Mouse (Mus musculus) thymus, adult 2 months (tissue): ENCODE data around the gene Dnaaf5.

Experiments
- CTCF ChIP-seq: fragments of 200-500 bp; IDR thresholded peaks from 2 replicates; pipeline ENCODE4 v1.5.1; 2012; ENCODE audit warnings: mild to moderate bottlenecking, control low read depth, low read length, moderate library complexity, borderline replicate concordance; ENCODE audit not compliant: control insufficient read depth, poor library complexity, insufficient read depth; ENCODE audit errors: extremely low read depth
- POLR2A ChIP-seq: fragments of 200-500 bp; IDR thresholded peaks from 2 replicates; pipeline ENCODE4 v1.6.1; 2012; ENCODE audit warnings: mild to moderate bottlenecking, low read length, control low read depth, moderate library complexity; ENCODE audit not compliant: control insufficient read depth, poor library complexity, insufficient read depth; ENCODE audit errors: extremely low read depth

DNA sequence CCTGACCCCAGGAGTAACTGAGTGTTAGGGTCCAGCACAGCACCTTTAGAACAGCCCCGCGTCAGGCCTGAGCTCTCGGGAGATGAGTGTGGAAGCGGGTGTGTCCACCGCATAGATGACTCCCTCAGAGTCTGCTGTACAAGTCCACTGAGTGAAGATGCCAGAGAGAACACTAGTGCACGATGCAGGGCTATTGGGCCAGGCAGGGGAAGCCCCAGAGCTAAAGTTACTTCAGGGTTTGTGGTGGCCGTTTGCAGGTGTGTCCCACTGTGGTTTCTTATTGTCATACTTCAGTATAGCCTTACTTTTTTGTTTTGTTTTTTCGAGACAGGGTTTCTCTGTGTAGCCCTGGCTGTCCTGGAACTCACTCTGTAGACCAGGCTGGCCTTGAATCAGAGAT is 10.9 kb downstream of the Dnaaf5 start:
- TF ChIP-seq CTCF (no peak), POLR2A (no peak)
